Mouse (Mus musculus) myocyte (in vitro differentiated cells): ENCODE results near the gene Rrp15. TPM values are rescaled to one million over a fixed set of nuclear protein-coding genes. Genes with fewer than 3 reads are reported as not detected.

Experiments used
- H3K27me3 ChIP-seq: one replicate; pipeline ENCODE4 v1.6.1; 2011; ENCODE audit not compliant: control insufficient read depth, insufficient read depth, insufficient read length
- H3K36me3 ChIP-seq: one replicate; pipeline ENCODE4 v1.6.1; 2011; ENCODE audit not compliant: control insufficient read depth, insufficient read depth
- H3K4me2 ChIP-seq: one replicate; pipeline ENCODE4 v1.6.1; 2011; ENCODE audit warnings: low read depth, control low read depth
- H3K4me3 ChIP-seq: one replicate; pipeline ENCODE4 v1.5.1; 2011; ENCODE audit warnings: mild to moderate bottlenecking, control low read depth, moderate library complexity
- H3K79me2 ChIP-seq: one replicate; pipeline ENCODE4 v1.6.1; 2011; ENCODE audit not compliant: control insufficient read depth, insufficient read depth
- H3ac ChIP-seq: one replicate; pipeline ENCODE4 v1.6.1; 2011; ENCODE audit not compliant: control insufficient read depth, insufficient read length
- CEBPB ChIP-seq: IDR thresholded peaks from 2 replicates; pipeline ENCODE4 v1.6.1; 2011; ENCODE audit warnings: mild to moderate bottlenecking, moderate library complexity; ENCODE audit not compliant: poor library complexity, insufficient read depth, severe bottlenecking
- E2F4 ChIP-seq: IDR thresholded peaks from one replicate; pipeline ENCODE4 v1.6.1; 2011; ENCODE audit warnings: mild to moderate bottlenecking, control low read depth, moderate library complexity; ENCODE audit not compliant: insufficient read depth
- MAX ChIP-seq: IDR thresholded peaks from one replicate; pipeline ENCODE4 v1.6.1; 2011; ENCODE audit warnings: low read depth, mild to moderate bottlenecking, control low read depth
- MYOD1 ChIP-seq, 3 experiments: IDR thresholded peaks; one replicate each; pipeline ENCODE4 v1.6.1; 2011; ENCODE audit warnings: control low read depth in 2 of 3, low read depth in 2 of 3, mild to moderate bottlenecking in 2 of 3, moderate library complexity in 1 of 3; ENCODE audit not compliant: insufficient read length in 2 of 3, control insufficient read depth in 1 of 3
- MYOG ChIP-seq, 3 experiments: IDR thresholded peaks; one replicate each; pipeline ENCODE4 v1.6.1; 2011; ENCODE audit warnings: control low read depth in 2 of 3, low read depth in 2 of 3, mild to moderate bottlenecking in 2 of 3; ENCODE audit not compliant: insufficient read length in 2 of 3, control insufficient read depth in 1 of 3, insufficient read depth in 1 of 3
- POLR2A ChIP-seq: IDR thresholded peaks from one replicate; pipeline ENCODE4 v1.6.1; 2011; ENCODE audit warnings: low read depth, mild to moderate bottlenecking, control low read depth, moderate library complexity; ENCODE audit not compliant: insufficient read length
- POLR2AphosphoS2 ChIP-seq: IDR thresholded peaks from one replicate; pipeline ENCODE4 v1.6.1; 2011; ENCODE audit warnings: low read depth, control low read depth; ENCODE audit not compliant: insufficient read length
- REST ChIP-seq: IDR thresholded peaks from one replicate; pipeline ENCODE4 v1.6.1; 2011; ENCODE audit warnings: mild to moderate bottlenecking, control low read depth, moderate library complexity; ENCODE audit not compliant: insufficient read depth, insufficient read length
- SRF ChIP-seq: IDR thresholded peaks from one replicate; pipeline ENCODE4 v1.6.1; 2011; ENCODE audit warnings: low read depth; ENCODE audit not compliant: control insufficient read depth, insufficient read length
- TCF12 ChIP-seq: IDR thresholded peaks from one replicate; pipeline ENCODE4 v1.6.1; 2011; ENCODE audit warnings: mild to moderate bottlenecking, control low read depth; ENCODE audit not compliant: poor library complexity, insufficient read depth, severe bottlenecking
- TCF3 ChIP-seq: IDR thresholded peaks from one replicate; pipeline ENCODE4 v1.6.1; 2011; ENCODE audit warnings: low read depth, control low read depth; ENCODE audit not compliant: insufficient read length
- USF1 ChIP-seq: IDR thresholded peaks from one replicate; pipeline ENCODE4 v1.6.1; 2011; ENCODE audit warnings: low read depth, mild to moderate bottlenecking, control low read depth, moderate library complexity
- polyA plus RNA-seq: library from polyadenylated mRNA; unstranded; fragments of >200 nt; fragmentation: generic; extraction: Trizol; gene quantifications from one replicate; pipeline ENCODE4 v1.2.1, GENCODE M21; 2012; ENCODE audit warnings: missing spikeins

Gene Rrp15
- polyA plus RNA-seq, 1 experiment = 19.9 TPM

GRCm38 (mm10) chr1:186675263-186675662, 73.9 kb downstream of the Rrp15 start:
- Histone ChIP-seq H3K79me2 (peaks cover 10% of the 10 kb centered on the region), H3K27me3 (no peaks in the 10 kb centered on the region), H3ac (no peak overlapping the region), H3K4me3 (no peak overlapping the region), H3K4me2 (no peak overlapping the region), H3K36me3 (no peaks in the 10 kb centered on the region)
- TF ChIP-seq MYOD1 (IDR thresholded peaks at IDR 0.05; ENCODE audit: control insufficient read depth in 1 of 3, insufficient read length in 2 of 3, low read depth in 2 of 3) = no peak
- no peak for TF ChIP-seq USF1
- TF ChIP-seq TCF3 = no peak
- no peak for TF ChIP-seq POLR2A
- TF ChIP-seq MYOG (IDR thresholded peaks at IDR 0.05; ENCODE audit: control insufficient read depth in 1 of 3, insufficient read depth in 1 of 3, insufficient read length in 2 of 3, low read depth in 2 of 3) = no peak
- no peak for TF ChIP-seq MAX
- TF ChIP-seq SRF = no peak
- no peak for TF ChIP-seq TCF12
- TF ChIP-seq POLR2AphosphoS2 = no peak

GRCm38 (mm10) chr1:186674621-186675020, 74.5 kb downstream of the Rrp15 start:
- TF ChIP-seq USF1 (no peak), CEBPB (no peak), POLR2AphosphoS2 (no peak), REST (no peak), TCF3 (no peak), SRF (no peak)
- no peaks in the 10 kb centered on the region for H3K27me3 ChIP-seq
- H3ac ChIP-seq = no peak overlapping the region

GRCm38 (mm10) chr1:186673166-186673565, 76.0 kb downstream of the Rrp15 start:
- TF ChIP-seq USF1 (no peak), REST (no peak), MYOG (IDR thresholded peaks at IDR 0.05; ENCODE audit: control insufficient read depth in 1 of 3, insufficient read depth in 1 of 3, insufficient read length in 2 of 3, low read depth in 2 of 3) (no peak), CEBPB (no peak), E2F4 (no peak), TCF3 (no peak), POLR2AphosphoS2 (no peak), SRF (no peak), TCF12 (no peak), MYOD1 (IDR thresholded peaks at IDR 0.05; ENCODE audit: control insufficient read depth in 1 of 3, insufficient read length in 2 of 3, low read depth in 2 of 3) (no peak), POLR2A (no peak), MAX (no peak)
- H3K36me3 ChIP-seq = no peaks in the 10 kb centered on the region
- no peaks in the 10 kb centered on the region for H3K27me3 ChIP-seq
- no peak overlapping the region for H3K4me2 ChIP-seq
- H3K79me2 ChIP-seq = peaks cover 5% of the 10 kb centered on the region
- no peak overlapping the region for H3K4me3 ChIP-seq
- no peak overlapping the region for H3ac ChIP-seq

More at GRCm38 (mm10) chr1:186674621-186675020, 74.5 kb downstream of the Rrp15 start:
- Histone ChIP-seq H3K4me3 (no peak overlapping the region), H3K79me2 (peaks cover 10% of the 10 kb centered on the region), H3K36me3 (no peaks in the 10 kb centered on the region), H3K4me2 (no peak overlapping the region)

Other genes with a start within 250 kb of the Rrp15 start
- 9.3 TPM for gene Tgfb2, start 43.4 kb downstream of the Rrp15 start, polyA plus RNA-seq
- not detected for gene D1Pas1, start 218.1 kb upstream of the Rrp15 start, polyA plus RNA-seq